Mouse (Mus musculus): ENCODE results near the gene Ablim2.

The Ablim2 gene

DNA sequence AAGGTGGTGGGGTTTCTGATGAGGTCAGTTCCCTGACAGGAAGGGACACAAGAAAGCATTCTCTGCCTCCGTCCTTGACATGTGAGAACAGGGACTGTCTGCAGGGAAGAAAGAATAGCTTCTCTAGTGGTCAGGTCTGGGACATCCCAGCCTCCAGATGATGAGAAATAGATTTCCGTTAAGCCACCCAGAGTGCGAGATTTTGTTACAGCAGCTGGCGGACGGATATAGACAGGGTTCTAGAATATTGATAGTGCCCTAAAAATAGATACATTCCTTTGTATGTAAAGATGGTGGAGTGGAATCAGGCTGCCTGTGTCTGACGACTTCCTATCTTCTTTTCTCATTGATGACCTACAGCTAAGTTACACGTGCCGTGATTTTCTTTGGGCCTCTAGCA lies 145.8 kb downstream of the Ablim2 start:
- no peak for DNase-seq (ENCODE audit: extremely low read depth, low read depth, low spot score)

DNA sequence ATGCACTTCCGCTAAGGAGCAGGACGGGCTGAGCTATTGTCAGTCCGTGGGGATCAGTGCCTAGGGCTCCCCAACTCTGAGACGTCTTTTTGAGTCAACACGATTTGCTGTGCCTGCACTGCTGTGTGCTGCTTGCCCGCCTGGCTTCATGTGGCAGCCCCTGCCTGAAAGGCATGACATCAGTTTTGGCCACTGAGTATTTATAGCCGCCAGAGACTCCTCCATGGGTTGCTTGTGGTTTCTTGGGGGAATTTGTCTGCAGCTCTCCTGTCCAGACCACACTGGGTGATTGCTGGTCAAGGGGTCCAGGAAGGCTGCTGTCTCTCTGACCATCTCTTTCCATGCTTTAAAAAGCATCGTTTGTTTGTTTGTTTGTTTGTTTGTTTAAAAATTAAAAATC lies 147.6 kb downstream of the Ablim2 start:
- no peak for DNase-seq (ENCODE audit: extremely low read depth, low read depth, low spot score)

DNA sequence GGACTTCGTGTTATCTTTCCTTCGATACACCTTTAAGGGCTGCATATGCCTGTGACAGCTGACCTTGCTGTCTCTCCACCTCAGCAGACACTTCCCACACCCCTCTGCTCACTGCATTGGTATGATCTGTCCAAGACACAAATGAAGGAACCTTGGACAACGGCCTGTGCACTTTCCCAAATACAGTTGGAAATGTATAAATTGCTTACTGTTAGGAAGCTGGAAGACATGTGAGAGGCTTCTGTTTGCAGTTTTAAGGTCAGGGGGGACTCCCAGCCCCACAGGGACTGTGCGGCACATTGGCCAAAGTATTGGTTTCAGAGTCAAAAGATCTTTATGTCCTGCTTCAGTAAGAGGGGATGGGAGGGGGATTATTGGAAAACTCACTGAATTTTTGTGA lies 149.4 kb downstream of the Ablim2 start:
- DNase-seq (ENCODE audit: extremely low read depth, low read depth, low spot score): no peak

DNA sequence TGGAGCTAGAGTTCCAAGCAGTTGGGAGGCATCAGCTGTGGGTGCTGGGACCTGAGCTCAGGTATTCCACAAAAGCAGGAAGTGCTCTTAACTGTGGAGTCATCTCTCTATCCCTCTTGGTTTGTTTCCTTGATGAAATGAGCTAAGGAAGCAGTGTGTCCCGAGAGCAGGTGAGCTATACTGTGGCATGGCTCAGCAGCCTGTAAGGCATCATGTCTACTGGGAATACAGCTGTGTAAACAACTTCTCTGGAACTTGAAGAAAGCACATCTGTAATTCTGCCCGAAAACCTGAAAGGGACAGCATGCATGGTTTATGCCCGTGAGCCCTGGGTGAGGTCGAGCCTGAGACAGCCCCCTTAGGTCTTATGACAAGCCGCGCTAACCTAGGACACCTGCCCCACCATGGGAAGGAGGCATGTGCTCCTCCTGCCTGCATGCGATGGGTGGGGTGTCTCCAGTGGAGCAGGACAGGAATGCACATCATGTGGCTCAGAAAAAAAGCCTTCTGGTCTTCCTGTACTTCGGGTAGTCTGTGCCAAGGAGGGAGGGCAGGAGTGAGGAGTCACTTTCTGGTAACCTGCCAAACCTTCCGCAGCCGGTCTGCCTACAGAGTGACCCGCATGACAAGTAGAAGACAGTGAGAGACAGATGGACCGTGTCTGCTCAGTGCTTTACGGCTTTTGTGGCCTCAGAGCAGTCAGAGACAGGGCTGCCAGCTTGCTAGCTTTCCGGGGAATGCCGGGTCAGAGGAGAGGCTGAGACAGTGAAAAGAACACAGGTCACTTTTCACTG lies 150.2 kb downstream of the Ablim2 start:
- DNase-seq (ENCODE audit: extremely low read depth, low read depth, low spot score): no peak

DNA sequence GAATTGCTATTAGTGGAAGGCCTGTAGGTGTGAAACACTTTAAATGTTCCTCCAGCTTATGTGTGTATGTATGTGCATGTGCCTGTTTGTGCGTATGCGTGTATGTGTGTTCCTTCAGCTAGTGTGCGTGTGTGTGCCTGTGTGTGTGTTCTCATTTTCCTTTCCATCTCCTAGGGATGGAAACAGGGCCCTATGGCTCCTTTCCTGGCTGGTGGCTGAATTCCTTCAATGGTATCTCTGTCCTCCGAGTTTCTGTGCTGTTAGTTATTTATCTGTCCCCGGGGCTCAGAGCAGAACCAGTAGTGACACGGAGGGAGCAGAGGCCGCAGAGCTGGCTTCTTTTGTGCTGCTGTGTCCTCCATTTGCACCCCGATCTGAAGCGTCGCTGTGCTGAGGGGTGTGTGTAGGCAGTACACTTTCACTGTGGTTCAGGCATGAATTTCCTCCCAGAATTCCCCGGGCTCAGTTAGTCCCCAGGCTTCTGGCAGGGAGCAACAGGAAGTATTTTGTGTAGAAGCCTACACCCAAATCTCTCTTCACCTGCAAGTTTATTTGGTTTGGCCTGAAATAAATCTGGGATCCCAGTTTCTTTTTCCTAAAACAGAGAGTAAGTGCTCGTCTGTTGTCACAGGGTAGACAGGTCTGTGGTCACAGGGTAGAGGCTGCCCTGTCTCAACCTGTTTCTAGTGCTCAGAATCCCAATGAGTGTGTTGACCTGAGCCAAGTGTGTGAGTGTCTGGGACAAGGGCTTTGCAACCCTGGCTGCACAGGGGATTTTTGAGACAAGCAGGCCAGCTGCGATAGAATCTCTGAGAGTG lies 151.2 kb downstream of the Ablim2 start:
- DNase-seq (ENCODE audit: extremely low read depth, low read depth, low spot score): peak; percentile 74

DNA sequence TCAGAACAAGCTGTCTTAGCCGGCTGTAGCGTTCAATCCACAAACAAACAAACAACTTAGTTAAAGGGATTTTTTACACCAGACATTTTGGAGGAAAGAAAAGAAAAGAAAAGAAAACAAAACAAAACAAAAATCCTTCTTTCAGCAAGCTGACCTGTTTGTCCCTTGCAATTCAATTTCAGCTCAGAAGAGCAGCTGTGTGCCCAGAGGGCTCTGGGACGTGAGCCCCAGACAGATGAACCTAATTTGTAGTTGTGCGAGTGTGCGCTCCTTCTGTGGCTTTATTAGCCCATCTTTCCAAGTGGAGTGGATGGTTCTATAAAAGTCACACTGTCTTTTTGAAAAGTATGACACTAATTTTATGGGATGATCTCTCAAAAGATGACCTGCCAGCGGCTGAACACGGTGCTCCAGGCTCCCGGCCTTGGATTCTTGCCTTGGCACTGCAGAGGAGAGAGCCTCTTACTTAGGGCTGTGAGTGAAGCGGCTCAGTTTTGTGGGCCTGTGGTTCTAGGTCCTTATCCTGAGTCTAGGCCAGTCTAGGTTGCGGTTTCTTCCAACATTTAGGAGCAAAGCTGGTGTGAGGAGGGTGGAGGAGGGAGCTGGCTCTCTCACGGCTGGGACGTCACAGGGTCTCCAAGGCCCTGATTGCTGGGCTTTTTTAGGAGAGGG lies 158.1 kb downstream of the Ablim2 start:
- no peak for DNase-seq (ENCODE audit: extremely low read depth, low read depth, low spot score)

DNA sequence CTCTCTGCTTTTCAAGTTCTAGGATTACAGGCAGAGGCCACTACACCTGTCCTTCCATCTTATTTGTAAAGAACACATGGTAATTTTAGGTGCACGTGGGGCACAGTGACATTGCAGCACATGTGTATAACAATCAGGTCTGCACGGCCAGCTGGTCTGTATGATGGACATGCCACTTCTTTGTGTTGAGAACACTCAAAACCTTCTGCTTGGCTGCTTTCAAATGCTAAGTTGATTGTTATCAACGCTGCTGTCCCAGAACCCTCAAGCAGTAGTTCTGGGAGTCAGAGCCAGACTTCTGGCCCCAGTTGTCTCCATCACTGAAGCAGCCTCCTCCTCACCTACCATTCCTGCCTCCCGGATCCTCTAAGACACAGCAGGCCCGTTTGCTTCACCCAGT lies 159.0 kb downstream of the Ablim2 start:
- no peak for DNase-seq (ENCODE audit: extremely low read depth, low read depth, low spot score)

DNA sequence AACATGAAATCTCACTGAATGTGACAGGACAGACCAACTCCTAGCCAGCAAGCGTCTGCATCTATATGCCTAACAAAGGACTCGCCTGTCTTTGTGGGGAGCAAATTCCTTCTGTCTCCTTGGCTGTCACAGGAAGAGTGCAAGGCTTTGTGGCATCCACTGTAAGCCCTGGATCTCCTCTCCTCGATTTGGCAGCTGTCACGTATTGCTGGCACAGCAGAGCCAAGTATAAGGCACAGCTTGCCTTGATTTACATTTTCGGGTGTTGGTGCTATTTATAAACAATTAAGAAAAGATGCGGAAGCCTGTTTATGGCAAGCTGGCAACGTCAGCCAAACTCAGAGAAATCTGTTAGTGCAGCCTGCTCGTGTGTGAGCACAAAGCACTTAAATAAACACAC lies 160.7 kb downstream of the Ablim2 start:
- no peak for DNase-seq (ENCODE audit: extremely low read depth, low read depth, low spot score)

DNA sequence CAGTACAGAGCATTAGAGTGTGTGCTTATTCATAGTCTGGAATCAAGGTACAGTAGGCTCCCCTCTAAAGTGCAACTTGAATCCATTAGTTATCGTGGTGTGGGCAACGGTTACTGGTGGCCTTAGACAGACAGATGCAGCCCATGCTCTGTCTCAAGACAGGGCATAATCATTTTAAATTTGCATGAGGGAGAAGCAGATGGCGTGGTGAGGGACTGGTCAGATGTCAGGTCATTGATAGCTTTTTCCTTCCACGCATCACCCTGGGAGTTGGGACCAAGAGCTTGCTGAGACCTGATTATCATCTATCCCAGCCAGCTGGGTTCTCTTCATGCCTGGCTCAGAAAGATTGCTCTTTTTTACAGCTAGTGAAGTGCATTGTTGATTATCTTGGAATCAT lies 162.4 kb downstream of the Ablim2 start:
- no peak for DNase-seq (ENCODE audit: extremely low read depth, low read depth, low spot score)

DNA sequence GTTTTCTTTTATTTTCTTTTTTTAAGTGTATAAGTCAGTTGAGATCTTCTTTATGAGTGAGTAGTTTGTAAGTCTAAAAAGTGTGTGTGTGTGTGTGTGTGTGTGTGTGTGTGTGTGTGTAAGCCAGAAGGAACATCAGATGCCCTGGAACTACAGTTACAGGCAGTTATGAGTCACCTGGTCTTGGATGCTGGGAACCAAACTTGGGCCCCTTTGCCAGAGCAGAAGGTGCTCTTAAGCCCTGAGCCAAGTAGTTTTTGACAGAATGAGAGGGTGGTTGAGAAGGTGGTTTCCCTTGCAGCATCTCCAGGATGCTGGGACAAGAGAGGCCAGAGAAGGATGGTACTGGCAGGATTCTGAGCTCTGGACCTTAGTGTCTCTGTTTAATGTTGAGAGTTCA lies 162.9 kb downstream of the Ablim2 start:
- DNase-seq (ENCODE audit: extremely low read depth, low read depth, low spot score): no peak

DNA sequence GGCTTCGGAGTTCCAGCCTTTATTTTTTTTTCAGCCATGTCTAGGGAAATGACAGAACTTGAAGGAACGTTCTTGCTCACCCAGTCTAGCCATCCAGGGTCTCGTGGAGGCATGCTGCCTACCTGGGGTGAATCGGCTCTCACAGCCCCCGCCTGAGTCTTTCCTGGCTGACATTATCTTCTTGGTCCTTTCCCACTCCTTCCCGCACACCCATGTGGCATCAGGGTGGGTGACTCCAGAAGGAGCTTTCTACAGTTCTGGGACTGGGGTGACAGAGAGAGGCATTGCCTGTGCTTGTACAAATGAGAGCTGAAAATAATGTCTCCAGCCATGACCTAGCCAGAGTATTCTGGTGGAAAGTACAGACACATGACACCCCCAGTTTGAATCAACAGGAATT lies 163.5 kb downstream of the Ablim2 start:
- DNase-seq (ENCODE audit: extremely low read depth, low read depth, low spot score): no peak

DNA sequence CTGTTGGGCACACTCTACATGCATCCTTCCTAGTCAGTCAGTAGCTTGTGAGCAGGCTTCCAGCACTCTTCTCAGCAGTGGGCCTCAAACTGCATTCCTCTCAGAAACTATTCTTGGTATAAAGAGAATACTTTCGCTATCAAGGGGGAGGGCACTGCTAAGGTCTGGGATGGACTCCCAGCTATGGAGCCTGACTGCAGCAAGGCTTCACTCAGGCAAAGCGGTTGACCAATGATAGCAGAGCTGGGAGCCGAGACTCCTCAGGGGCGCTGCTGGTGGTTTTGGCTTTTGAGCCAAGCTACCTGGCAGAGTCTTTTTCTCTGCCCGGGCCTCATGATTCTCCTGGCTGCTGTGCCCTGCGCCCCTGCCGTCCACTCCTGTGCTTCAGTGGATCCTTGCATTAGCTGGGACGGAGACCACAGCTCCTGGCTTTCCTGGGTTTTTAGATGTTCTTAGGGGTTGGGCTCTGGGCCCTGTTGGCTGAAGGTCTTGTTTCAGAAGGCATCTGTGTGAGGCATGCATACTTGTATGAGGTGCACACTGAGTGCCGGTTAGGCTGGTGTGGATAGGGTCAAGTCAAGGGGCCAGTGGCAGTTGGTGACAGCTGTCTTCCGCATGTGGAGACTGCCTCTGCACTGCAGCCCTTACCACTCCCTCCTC lies 164.0 kb downstream of the Ablim2 start:
- no peak for DNase-seq (ENCODE audit: extremely low read depth, low read depth, low spot score)

DNA sequence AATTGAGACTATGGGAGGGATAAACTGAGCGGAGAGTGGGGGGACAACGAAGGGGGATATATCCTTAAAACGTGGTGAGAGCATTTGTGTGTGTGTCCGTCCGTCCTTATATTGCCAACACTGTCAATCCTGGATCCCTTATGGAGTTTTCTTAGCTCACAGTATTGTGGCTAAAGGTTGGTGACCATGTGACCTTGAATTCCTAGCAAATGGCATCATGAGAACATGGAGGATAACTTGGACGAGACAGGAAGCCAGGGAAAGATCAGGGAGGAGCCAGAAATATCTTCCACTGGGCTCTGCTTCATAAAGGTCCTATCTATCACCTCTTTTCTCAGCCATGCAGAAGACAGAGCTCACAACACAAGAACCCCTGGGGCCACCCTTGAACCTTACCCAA lies 165.8 kb downstream of the Ablim2 start:
- no peak for DNase-seq (ENCODE audit: extremely low read depth, low read depth, low spot score)

DNA sequence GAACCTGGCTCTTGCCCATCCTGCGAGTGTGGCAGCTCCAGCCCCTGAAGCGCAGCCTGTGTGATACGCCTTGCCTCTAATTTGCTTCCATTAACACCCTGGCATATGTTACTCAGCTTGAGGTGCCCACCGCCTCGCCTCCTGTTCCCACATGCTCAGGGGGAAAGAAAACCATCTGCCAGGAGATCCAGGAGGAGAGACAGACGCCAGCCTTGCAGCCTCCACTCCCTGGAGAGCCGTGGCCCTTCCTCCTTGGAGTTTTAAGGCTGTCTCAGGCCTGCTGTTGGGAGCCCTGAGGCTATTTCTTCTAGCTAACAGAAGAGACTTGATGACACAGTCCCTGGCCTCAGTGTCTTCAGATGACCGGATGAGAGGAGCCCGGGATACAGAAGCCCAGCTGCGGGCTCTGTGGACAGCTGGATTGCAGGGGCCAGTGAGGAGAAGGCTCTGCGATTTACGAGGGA lies 167.5 kb downstream of the Ablim2 start:
- no peak for DNase-seq (ENCODE audit: extremely low read depth, low read depth, low spot score)

DNA sequence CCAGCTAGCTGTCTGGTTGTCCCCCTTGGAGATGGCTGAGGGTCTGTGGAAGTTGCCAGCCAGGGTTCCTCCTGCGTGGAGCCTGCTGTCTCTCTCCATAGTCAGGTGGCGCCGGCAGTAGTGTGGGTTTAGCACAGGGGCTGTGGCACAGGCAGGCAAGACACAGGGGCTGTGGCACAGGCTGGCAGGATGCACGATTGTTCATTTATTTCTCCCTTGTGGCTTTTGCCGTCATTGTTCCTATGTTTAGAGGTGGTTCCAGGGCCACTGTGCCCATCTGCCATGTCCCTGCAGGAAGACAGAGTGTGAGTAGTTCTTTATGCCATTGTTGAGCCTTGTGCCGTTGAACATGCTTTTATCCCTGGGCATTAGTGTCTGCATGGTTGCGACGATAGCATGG lies 168.8 kb downstream of the Ablim2 start:
- DNase-seq (ENCODE audit: extremely low read depth, low read depth, low spot score): no peak

DNA sequence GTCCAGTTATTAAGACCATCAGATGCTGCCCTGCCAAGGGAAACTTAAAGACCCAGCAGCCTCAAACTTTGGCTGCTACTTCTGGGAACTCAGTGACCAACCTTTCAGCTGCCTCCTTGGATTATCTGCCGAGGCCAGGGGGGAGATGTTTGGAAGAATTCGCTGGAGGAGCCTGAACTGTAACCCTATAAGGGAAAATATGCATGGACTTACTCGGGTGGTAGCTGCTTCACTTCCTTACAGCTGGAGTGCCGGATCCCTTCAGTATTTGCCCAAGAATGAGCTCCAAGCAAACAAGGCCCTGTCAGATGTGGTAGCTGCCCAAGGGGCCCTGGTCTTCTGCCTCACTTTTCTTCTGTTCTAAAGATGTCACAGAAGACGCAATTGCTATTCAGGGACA lies 173.6 kb downstream of the Ablim2 start:
- DNase-seq (ENCODE audit: extremely low read depth, low read depth, low spot score): no peak

DNA sequence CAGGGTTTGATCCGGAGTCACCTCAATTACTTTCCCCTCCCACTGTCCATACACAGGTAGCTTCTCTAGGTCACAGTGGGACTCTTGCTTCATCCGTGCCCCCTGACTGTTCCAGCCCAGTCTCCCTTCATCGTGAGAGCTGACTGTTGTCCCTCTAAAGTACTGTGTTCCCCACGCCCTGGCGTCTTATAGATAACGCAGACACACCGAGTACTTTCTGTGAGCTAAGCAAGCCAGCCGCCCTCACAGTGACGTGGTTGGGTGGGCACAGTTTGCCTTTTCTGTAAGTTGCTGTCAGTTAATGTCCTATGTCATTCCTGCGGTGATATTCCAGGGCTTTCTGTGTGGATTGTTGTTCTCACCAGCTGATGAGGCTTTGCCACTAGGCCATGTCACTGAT lies 175.4 kb downstream of the Ablim2 start:
- DNase-seq (ENCODE audit: extremely low read depth, low read depth, low spot score): no peak
